Mouse (Mus musculus): ENCODE results near the gene Btbd19.
A peak's percentile ranks its signal among the peaks of the same experiment; 100 is the strongest.

Btbd19 gene

GRCm38 (mm10) chr4:117134601-117134995, 9.1 kb upstream of the Btbd19 start:
- ATAC-seq (ENCODE audit: low TSS enrichment), result no peak

GRCm38 (mm10) chr4:117133817-117134600, 8.5 kb upstream of the Btbd19 start, which contains the start of gene Plk3:
Plk3 (minus strand) TSS chr4:117133963.
- ATAC-seq (ENCODE audit: low TSS enrichment), result peak; percentile 90

- peak; percentile 33; the same call in 1 of the 2 replicates for ATAC-seq (ENCODE audit: low TSS enrichment)
Observed at GRCm38 (mm10) chr4:117133366-117133796, 7.9 kb upstream of the Btbd19 start.

DNA sequence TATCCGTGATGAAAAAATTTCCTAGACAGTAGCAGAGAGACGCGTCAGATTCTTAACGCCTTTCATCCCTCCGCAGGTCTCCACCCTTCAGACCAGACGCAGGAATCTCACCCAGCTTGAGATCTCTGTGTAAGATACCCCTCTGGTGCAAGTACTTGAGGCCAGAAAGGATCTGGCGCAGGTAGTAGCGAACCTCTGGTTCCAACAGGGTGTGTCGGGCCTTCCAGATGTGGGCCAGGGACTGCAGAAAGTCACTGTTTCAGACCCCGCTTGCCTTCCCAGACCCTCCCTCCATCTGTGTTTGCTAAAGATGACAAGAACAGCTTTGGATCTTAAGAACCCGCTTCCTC, 7.2 kb upstream of the Btbd19 start:
- no peak for ATAC-seq (ENCODE audit: low TSS enrichment)

DNA sequence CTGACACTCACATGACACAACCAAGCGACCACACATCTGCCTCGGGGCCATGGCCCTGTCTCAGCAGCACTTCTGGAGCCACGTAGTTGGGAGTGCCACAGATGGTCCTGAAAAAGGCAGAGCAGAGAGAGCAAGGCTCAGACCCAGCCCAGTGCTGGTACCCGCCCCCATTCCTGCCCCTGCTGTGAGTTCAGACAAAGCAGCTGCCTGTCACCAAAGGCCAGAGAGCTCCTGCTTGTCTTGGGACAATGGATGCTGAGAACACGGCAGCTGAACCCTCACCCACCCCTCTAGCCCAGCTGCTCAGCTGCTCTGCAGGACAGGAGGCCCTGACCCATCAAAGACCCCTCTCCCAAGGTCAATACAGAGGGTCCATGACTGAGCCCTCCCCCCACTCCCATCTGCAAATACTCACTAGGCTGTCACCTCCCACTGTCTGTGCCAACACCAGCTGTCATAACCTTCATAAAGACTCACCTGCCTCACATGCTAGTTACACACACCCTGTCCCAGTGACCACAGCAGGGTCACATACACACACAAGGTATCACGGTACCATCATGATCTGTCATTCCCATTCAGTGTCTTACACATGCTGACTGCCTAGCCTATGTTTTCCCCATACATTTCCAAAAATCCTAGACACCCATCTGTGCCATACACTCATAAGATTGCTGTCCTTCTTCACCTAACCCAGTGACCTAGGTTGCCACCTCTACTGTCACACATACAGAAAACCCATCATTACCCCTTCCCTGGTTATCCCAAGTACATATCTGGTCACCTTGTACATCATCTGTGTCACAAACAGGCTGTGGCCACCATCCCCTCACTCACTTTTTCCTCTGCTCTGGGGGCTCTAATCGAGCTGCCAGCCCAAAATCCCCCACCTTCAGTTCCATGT, 6.6 kb upstream of the Btbd19 start:
- no peak for ATAC-seq (ENCODE audit: low TSS enrichment)

GRCm38 (mm10) chr4:117131198-117131597, 5.7 kb upstream of the Btbd19 start:
- ATAC-seq (ENCODE audit: low TSS enrichment), result no peak

DNA sequence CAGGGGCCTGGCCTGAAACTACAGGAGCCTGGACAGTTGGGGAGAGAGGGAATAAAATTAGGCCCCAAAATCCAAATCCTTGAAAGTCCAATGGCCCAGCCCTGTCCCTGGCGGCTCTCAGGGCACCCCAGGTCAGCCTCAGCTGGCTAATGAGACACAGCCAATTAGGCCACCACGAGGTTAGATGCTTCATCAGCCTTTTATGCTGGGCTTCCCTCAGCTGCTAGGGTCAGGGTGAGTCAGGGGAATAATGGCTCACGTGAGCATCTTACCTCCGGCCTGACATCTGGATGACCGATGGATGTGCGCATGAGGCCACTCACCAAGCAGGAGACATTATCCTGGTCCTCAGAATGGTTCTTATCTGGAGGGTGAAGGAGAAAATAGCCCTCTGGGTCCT, 5.3 kb upstream of the Btbd19 start:
- no peak for ATAC-seq (ENCODE audit: low TSS enrichment)

DNA sequence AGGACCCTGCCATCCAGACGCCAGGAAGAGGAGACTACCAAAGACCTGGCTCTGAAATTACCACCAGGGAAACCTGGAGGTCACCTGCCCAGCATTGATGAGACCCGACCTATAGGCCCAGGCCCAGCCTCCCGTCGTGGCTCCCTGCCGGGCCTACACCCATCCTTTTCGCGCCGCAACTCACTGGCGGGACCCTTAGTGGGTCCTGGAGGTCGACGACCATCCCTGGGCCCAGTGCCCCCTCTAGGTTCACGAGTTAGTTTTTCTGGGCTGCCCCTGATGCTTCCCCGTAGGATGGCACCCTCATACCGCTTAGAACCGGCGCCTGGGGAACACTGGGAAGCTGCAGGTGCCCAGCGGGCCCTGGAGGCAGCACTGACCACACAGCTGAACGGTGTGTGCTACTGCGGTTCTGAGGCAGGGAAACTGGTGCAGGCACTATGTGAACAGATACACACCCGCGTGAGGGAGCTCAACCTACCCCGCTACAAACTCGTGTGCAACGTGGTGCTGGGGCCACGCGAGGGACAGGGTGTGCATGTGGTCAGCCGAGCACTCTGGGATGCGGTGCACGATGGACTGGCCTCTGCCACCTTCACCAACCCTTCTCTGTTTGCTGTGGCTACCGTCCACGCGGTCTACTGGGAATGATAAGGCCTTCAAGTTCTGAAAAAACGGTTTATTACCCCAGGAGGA, 2.6 kb upstream of the Btbd19 start:
- no peak for ATAC-seq (ENCODE audit: low TSS enrichment)

DNA sequence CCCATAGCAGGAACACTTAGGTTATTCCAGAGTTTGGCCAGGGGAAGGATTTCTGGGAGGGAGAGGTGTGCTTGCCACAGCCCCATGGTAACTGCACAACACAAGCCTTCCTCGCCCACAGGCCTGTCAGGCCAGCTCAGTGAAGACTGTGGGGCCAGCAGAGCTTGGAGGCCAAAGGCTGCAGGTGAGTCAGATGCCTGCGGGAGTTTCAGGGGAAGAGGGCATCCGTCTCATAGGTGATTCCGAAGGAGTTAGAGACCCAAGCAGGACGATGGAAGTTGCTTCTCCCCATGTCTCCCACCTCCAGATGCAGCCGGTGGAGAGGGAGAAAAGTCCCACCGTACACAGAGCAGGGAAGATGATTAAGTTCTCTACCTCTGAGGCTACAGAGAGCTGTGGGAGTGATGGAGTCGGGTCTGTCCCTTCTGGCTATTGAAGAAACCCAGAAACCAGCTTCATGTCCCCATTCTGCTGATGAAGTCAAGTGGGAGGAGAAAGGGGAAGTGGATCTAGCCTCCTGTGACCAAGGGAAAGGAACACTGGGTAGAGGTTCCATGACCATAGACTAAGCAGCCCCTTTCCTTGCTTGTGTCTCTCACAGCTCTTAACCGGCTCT, 1.3 kb upstream of the Btbd19 start, which contains the start of gene Tctex1d4:
TSS of gene Tctex1d4 (plus strand) at position 120 of the 616 bp plus-strand sequence.
- no peak for ATAC-seq (ENCODE audit: low TSS enrichment)

DNA sequence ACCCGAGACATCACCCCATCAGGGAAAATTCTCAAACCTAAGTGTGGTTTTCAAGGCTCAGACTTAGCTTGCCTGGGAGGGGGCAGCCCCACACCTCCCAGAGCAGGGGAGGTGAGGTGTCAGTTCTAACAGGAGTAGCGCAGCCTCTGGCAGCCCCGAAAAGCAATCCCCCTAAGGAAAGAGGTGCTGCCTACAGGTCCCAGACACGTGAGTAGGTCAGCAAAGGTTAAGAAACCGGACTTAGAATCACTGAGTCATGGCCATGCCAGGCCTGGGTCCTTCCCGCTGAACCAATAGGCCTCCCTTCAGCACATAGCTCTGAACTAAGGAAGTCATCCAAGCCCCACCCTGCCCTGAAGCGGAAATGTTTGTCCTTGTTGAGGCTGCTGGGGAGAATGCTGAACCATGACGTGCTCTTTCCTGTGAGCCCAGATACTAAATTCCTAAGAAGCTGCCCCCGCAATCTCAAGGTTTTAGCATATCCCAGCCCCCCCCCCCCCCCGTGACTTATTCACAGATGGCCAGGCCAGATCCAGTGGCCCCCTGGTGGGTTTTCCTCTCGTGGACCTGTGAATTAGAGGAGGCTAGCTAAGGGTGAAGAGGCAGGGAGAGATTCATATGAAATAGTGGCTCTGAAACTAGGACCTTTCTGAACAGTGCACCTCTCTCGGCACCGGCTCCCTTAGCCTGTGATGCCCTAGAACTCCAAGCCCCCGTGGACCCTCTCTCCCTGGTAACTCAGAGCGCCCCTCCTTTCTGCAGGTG, 567 bp upstream of the Btbd19 start:
- peak; percentile 39 for ATAC-seq (ENCODE audit: low TSS enrichment)

DNA sequence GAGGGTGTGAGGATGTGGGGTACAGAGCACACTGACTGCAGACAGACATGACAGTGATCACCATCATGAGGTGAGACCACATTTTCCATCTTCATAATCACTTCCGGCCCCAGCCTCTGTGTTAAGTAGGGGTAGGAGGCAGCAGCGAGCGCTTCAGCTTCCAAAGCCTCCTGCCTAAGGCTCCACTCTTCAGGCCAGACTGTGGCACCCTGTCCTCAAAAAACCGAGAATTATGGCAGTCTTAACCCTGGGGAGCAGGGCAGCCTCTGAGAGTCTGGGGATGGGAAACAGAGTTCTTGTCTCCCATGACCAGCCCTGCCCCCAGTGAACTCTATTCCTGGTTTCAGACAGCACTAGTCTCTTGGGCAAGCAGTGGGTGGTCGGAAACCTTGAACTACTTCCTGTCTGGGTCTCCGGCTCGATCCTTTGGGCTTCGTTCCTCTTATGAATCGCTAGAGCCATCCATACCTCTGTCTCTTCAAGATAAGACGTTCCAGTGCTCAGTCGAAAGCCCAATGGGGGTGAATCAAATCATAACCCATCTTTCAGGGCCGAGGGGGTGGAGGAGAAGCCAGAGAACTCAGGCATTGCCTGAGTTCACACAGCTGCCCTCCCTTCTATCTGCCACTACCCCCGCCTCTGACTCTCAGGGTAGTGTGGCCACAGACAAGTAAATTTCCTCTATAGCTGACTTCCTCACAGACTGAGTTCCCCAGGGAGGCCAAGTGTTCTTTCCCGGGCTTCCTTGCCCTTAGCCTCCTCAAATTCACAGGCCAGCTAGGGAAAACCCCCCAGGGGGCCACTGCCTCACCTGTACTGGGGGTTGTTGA, 792 bp downstream of the Btbd19 start:
- no peak for ATAC-seq (ENCODE audit: low TSS enrichment)

GRCm38 (mm10) chr4:117124218-117124517, 1.4 kb downstream of the Btbd19 start:
- no peak for ATAC-seq (ENCODE audit: low TSS enrichment)

DNA sequence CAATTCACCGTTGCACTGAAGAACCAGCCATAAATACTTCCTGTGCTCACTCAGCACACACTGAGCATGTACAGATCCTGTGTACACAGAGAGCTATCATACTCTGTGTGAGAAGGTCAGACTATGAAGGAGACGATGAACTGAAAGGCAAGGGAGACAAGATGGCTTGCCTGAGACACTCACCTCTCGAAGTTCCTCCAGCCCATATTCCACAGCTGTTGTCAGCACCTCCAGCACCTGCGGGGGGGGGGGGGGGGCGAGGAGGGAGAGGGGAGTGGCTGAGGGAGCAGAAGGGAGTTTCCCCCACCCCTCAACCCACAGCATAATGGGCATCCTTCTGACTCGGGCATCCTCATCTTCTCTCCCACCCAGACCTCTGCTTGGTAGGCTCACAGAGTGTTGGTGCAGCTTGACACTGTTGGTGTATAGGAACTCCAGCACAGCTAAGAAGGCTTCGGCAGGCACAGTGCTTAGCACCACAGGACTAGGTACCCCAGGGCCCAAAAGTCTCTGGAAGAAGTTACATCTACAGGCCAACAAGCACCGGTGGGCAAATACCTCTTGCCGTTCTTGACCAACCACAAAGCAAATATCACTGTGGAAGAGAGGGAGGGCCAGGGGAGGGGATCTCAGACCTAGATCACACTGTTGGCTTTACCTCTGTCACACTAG, 1.8 kb downstream of the Btbd19 start:
- ATAC-seq (ENCODE audit: low TSS enrichment), result no peak

- ATAC-seq (ENCODE audit: low TSS enrichment), result no peak
Observed at GRCm38 (mm10) chr4:117122209-117122608, 3.3 kb downstream of the Btbd19 start.

- peak; percentile 93 for ATAC-seq (ENCODE audit: low TSS enrichment)
Observed at GRCm38 (mm10) chr4:117120445-117121414, 4.8 kb downstream of the Btbd19 start.

- ATAC-seq (ENCODE audit: low TSS enrichment), result no peak
Observed at GRCm38 (mm10) chr4:117120052-117120444, 5.5 kb downstream of the Btbd19 start.

- no peak for ATAC-seq (ENCODE audit: low TSS enrichment)
Observed at GRCm38 (mm10) chr4:117119636-117120035, 5.9 kb downstream of the Btbd19 start.

DNA sequence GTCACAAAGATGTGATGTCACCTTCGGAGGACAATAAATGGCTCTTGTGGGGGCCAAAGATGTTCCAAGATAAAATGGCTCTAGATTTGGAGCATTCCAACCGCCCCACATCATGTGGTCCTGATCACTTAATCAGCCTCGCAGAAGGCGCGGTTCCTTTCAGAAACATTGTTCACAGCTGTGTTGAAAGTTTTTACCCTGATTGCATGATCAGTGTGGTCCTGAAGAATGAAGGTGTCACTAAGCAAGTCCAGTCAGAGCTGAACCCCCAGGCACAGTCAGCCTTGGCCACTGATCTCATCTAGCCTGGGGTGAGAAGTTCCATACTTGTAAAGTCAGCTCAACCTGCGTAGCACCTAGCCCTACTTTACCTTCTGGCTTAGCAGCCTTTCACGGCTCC, 7.6 kb downstream of the Btbd19 start:
- no peak for ATAC-seq (ENCODE audit: low TSS enrichment)

Data from frontal cortex, adult (tissue).